Mouse (Mus musculus) ES-E14 (cell line): ENCODE measurements around the gene Platr17. TPM values are rescaled to one million over a fixed set of nuclear protein-coding genes. Genes with fewer than 3 reads are reported as not detected.
"Not testable (repeated sequence)": the region's sequence is repeated elsewhere in the genome, so short reads cannot be mapped to it uniquely, and the experiment has no call there.

Source experiments
- DNase-seq: peaks from one replicate; pipeline ENCODE4 v3.0.0-alpha.2; 2013; ENCODE audit warnings: low read depth, low spot score
- H3K27ac ChIP-seq: 2 replicates; pipeline ENCODE4 v1.5.1; 2012; ENCODE audit warnings: low read depth, mild to moderate bottlenecking, low read length, moderate library complexity, mixed read lengths; ENCODE audit not compliant: poor library complexity, insufficient read depth, severe bottlenecking
- H3K36me3 ChIP-seq: 2 replicates; pipeline ENCODE4 v1.6.1; 2012; ENCODE audit warnings: mild to moderate bottlenecking, low read length, moderate library complexity, mixed read lengths; ENCODE audit not compliant: control insufficient read depth, poor library complexity, insufficient read depth, severe bottlenecking
- H3K4me1 ChIP-seq, 2 experiments: fragments of 150-350 bp in 1 of 2; sonication (generic) in 1 of 2; 2 replicates each; pipeline ENCODE4 v1.6.1; 2012; ENCODE audit warnings: low read length in 2 of 2, mild to moderate bottlenecking in 1 of 2, mixed read lengths in 1 of 2; ENCODE audit not compliant: control insufficient read depth in 2 of 2, insufficient read depth in 2 of 2, poor library complexity in 1 of 2
- H3K4me3 ChIP-seq, 2 experiments: fragments of 150-350 bp in 1 of 2; sonication (generic) in 1 of 2; 2 replicates each; pipeline ENCODE4 v1.5.1; 2012; ENCODE audit warnings: low read length in 2 of 2, low read depth in 1 of 2, mild to moderate bottlenecking in 1 of 2, mixed read lengths in 1 of 2; ENCODE audit not compliant: insufficient read depth in 1 of 2, poor library complexity in 1 of 2, severe bottlenecking in 1 of 2
- H3K9ac ChIP-seq: 2 replicates; pipeline ENCODE4 v1.6.1; 2012; ENCODE audit warnings: low read depth, mild to moderate bottlenecking, low read length, mixed read lengths; ENCODE audit not compliant: poor library complexity, insufficient read depth, severe bottlenecking
- H3K9me3 ChIP-seq: fragments of 150-350 bp; sonication (generic); 2 replicates; pipeline ENCODE4 v1.6.1; 2012; ENCODE audit warnings: low read depth, mild to moderate bottlenecking, low read length; ENCODE audit not compliant: control insufficient read depth, insufficient read depth
- CHD2 ChIP-seq: IDR thresholded peaks from 2 replicates; pipeline ENCODE4 v1.6.1; 2014; ENCODE audit warnings: mild to moderate bottlenecking, low read depth, low read length, inconsistent platforms
- HCFC1 ChIP-seq: IDR thresholded peaks from 2 replicates; pipeline ENCODE4 v1.6.1; 2012; ENCODE audit warnings: low read length, inconsistent platforms, borderline replicate concordance; ENCODE audit not compliant: insufficient read depth
- MAFK ChIP-seq: IDR thresholded peaks from 2 replicates; pipeline ENCODE4 v1.6.1; 2014; ENCODE audit warnings: mild to moderate bottlenecking, low read depth, low read length, inconsistent platforms; ENCODE audit not compliant: insufficient read depth
- ZC3H11A ChIP-seq: IDR thresholded peaks from 2 replicates; pipeline ENCODE4 v1.6.1; 2012; ENCODE audit warnings: low read depth, mild to moderate bottlenecking, inconsistent platforms, low read length, borderline replicate concordance
- ZNF384 ChIP-seq: IDR thresholded peaks from 2 replicates; pipeline ENCODE4 v1.6.1; 2012; ENCODE audit warnings: low read depth, low read length, inconsistent platforms
- in situ Hi-C, 2 experiments: fragments of 600-800 bp; cut with MboI; formaldehyde crosslinking; loops; one replicate each; pipeline ENCODE4 v1.15.1; 2025; ENCODE audit warnings: low sequenced_read_pairs in 2 of 2, inconsistent platforms in 1 of 2; ENCODE audit not compliant: unreplicated experiment in 2 of 2
- total RNA-seq: library from RNA; depleted of rRNA; stranded (reverse); fragments of 300-350 nt; gene quantifications from 2 replicates; pipeline ENCODE4 v1.2.3, GENCODE M21; 2012

Platr17 gene
- total RNA-seq, 1 experiment = 46.0 TPM

DNA sequence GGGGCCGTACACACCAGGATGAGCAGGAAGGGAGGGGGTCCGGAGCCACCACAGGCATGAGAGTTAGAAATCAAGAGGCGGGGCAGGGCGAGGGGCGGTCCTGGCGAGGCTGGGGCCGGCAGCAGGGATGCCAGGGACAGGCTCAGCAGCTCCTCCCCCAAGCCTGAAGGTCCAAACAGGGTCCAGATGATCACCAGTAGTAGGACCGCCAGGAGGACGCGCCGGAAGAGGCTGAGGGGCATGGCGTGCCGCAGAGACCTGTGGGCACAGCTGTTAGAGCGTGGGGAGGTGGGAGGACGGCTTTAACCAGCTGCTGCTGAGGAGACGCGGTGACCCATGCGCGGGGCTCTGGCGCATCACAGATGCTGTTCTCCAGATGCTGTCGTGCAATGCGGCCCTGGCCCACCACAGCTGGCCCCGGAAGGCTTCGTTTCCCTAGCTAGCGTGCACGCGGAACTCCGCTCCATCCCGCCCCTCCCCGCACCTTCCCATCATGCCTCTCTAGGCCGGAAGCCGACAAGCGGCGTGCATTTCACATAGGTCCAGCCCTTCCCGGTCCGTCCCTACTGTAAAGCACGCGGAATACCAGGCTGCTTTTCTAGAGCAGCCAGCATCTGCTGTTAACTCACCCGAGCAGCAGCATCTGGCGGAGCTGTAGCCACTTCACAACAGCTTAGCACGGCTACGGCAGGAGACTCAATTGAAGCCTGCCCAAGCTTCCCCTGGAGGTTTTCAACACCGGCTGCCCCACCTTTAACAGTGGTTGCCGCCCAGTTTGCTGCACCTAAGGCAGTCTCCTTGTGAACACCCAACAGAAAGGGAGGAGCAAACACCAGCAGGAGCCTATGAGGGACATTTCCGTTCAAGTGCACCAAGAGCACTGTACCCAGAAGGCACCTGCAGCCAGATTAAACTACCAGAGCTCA is 46.3 kb downstream of the Platr17 start, which contains the start of gene B3galt4:
TSS of gene B3galt4 (minus strand) at position 468 of the 926 bp plus-strand sequence.
- H3K9me3 ChIP-seq = no peaks in the 10 kb centered on the region
- peaks cover 0 to 10% of the 10 kb centered on the region in 2 experiments; a peak in 1 of 4 replicates for H3K4me1 ChIP-seq
- peak within 1 kb of the TSS; percentile 35 to 96 for H3K4me3 ChIP-seq
- DNase-seq = peak; percentile 77
- TF ChIP-seq MAFK = no peak
- no peak for TF ChIP-seq ZC3H11A
- peak; percentile 16; the same call in 1 of the 2 replicates for TF ChIP-seq CHD2
- TF ChIP-seq ZNF384 = no peak
- peak; percentile 56; the same call in 1 of the 2 replicates for TF ChIP-seq HCFC1
- H3K9ac ChIP-seq = peak within 1 kb of the TSS; percentile 76
- peak within 1 kb of the TSS; percentile 74 for H3K27ac ChIP-seq
- in situ Hi-C loops = no loop called here
- peaks cover 55% of the 10 kb centered on the region for H3K36me3 ChIP-seq

DNA sequence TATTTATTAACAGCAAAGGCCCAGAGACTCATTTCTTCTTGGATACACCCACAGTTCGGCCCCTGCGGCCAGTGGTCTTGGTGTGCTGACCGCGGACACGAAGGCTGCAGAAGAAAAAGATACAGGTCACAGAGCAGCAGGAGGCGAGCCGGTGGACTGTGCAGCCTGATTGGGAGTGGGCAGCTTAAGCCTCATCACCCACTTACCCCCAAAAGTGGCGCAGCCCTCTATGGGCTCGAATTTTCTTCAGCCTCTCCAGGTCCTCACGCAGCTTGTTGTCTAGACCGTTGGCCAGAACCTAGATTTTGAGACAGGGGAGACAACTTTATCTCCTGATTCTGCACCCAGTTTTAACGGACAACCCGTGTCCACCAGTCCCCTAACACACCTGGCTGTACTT is 47.1 kb downstream of the Platr17 start:
- H3K27ac ChIP-seq = peak overlapping the region; percentile 25; the same call in 1 of the 2 replicates
- peak overlapping the region; percentile 35 to 96 for H3K4me3 ChIP-seq
- DNase-seq, H3K9me3 ChIP-seq, in situ Hi-C loops: not testable (repeated sequence)
- peaks cover 0 to 10% of the 10 kb centered on the region in 2 experiments; a peak in 1 of 4 replicates for H3K4me1 ChIP-seq
- peak overlapping the region; percentile 38; the same call in 1 of the 2 replicates for H3K9ac ChIP-seq
- H3K36me3 ChIP-seq = peaks cover 50% of the 10 kb centered on the region

DNA sequence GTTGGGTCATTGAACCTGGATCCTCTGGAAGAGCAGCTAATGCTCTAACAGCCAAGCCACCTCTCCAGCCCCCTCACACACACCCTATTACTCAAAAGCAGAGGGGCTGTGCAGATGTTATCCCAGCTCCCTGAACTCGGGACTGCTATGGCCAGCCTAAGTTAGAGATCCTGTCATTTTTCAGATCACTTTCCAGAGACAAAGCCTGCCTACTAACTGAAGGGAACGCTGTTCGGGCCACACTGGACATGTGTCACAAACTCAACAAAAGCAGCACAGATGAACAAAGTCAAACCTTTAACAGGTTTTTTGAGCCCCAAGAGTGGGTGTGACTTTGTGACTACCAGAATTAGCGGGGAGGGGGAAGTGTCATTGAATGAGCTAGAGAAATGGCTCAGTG is 47.9 kb downstream of the Platr17 start:
- Histone ChIP-seq H3K27ac (peak overlapping the region; percentile 25; the same call in 1 of the 2 replicates), H3K36me3 (peaks cover 44% of the 10 kb centered on the region), H3K9ac (peak overlapping the region; percentile 98; the same call in 1 of the 2 replicates), H3K4me1 (peaks cover 0 to 10% of the 10 kb centered on the region in 2 experiments; a peak in 1 of 4 replicates), H3K4me3 (peak overlapping the region; percentile 90 to 96; a peak in 3 of 4 replicates), H3K9me3 (no peaks in the 10 kb centered on the region)
- no peak for DNase-seq
- TF ChIP-seq ZNF384 = no peak
- in situ Hi-C loops = no loop called here

DNA sequence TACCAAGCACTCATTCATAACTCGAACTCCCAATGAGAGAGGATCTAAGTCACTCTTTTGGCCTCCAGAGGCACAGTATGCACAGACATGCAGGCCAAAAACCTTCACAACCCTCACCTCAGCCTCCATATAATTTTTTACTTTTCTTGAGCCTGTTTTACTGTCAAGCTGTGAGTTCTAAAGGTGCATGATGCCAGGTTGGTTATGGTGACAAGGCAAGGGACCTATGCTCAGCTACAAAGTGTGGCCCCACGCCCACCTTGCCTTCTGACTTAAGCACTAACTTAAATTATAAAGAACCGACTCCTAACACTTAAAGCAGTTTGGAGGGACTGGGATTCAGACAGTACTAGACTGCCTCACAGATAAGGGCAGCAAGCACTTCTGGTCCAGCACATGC is 48.4 kb downstream of the Platr17 start:
- peaks cover 0 to 8% of the 10 kb centered on the region in 2 experiments; a peak in 1 of 4 replicates for H3K4me1 ChIP-seq
- in situ Hi-C loops = no loop called here
- peak overlapping the region; percentile 98; the same call in 1 of the 2 replicates for H3K9ac ChIP-seq
- no peak for DNase-seq
- peak overlapping the region; percentile 90 to 96 for H3K4me3 ChIP-seq
- TF ChIP-seq CHD2 (no peak), ZNF384 (no peak), ZC3H11A (no peak), MAFK (no peak), HCFC1 (no peak)
- H3K36me3 ChIP-seq = peaks cover 44% of the 10 kb centered on the region
- H3K27ac ChIP-seq = peak overlapping the region; percentile 91; the same call in 1 of the 2 replicates
- no peaks in the 10 kb centered on the region for H3K9me3 ChIP-seq
